Mouse (Mus musculus) Patski (cell line): ENCODE data around the gene Hoxa11. TPM values are rescaled to one million over a fixed set of nuclear protein-coding genes. Genes with fewer than 3 reads are reported as not detected.

ENCODE experiments used
- ATAC-seq: fragments of 100-300 bp; one replicate; pipeline ENCODE4 v1.8.0; 2021
- CTCF ChIA-PET: fragments of 350-600 bp; sonication (Branson Sonifier 250); formaldehyde crosslinking; loops from one replicate; lab custom pipeline; 2022; ENCODE audit warnings: inconsistent platforms; lab: Charles Lee
- POLR2A ChIA-PET: fragments of 350-600 bp; sonication (Branson Sonifier 250); formaldehyde crosslinking; loops from one replicate; lab custom pipeline; 2022; ENCODE audit warnings: antibody characterized with exemption, inconsistent platforms; lab: Charles Lee
- DNase-seq: peaks from one replicate; pipeline ENCODE4 v3.0.0-alpha.2; 2011; ENCODE audit warnings: low read depth, low spot score
- H3K27me3 ChIP-seq: fragments of 371-371 bp; one replicate; pipeline ENCODE4 v1.5.1; 2021
- CTCF ChIP-seq: fragments of 100-300 bp; IDR thresholded peaks from one replicate; pipeline ENCODE4 v1.5.1; 2021
- in situ Hi-C: fragments of 300-500 bp; cut with MboI; formaldehyde crosslinking; loops from 3 replicates; pipeline ENCODE4 v1.11.1; 2018; ENCODE audit warnings: low pct_unique_long_range_greater_than_20kb, mixed read lengths
- polyA plus RNA-seq: library from polyadenylated mRNA; unstranded; gene quantifications from one replicate; pipeline ENCODE4 v1.2.3, GENCODE M21; 2021

Hoxa11 gene
- polyA plus RNA-seq, 1 experiment from 2014 or later: 19.3 TPM

GRCm38 (mm10) chr6:52207684-52207976 is 38.0 kb downstream of the Hoxa11 start:
- in situ Hi-C loops: loop anchor here (5.0 to 25.0 kb wide), 3 partner anchors 200 to 495 kb away; no protein-coding TSS in a partner anchor
- POLR2A ChIA-PET: interaction anchor here (11.3 to 37.4 kb wide), 2 partner anchors 16 to 30 kb away, joined by 153 to 378 read pairs; partner anchors contain the start of genes 5730596B20Rik and Hoxa7
- ATAC-seq: no peak

GRCm38 (mm10) chr6:52206882-52207683 is 38.5 kb downstream of the Hoxa11 start:
- in situ Hi-C loops: loop anchor here (5.0 to 25.0 kb wide), 3 partner anchors 200 to 495 kb away; no protein-coding TSS in a partner anchor
- ChIA-PET CTCF (interaction anchor here (0.9 kb wide), 1 partner anchor 203 kb away, joined by 3 read pairs; no protein-coding TSS in a partner anchor), POLR2A (interaction anchor here (11.3 to 37.4 kb wide), 2 partner anchors 16 to 29 kb away, joined by 153 to 378 read pairs; partner anchors contain the start of genes 5730596B20Rik and Hoxa7)
- TF ChIP-seq CTCF: no peak
- ATAC-seq: no peak
- no peak for DNase-seq
- no peaks in the 10 kb centered on the region for H3K27me3 ChIP-seq

More at GRCm38 (mm10) chr6:52207684-52207976, 38.0 kb downstream of the Hoxa11 start:
- no peak for TF ChIP-seq CTCF
- CTCF ChIA-PET: no interaction called here
- no peaks in the 10 kb centered on the region for H3K27me3 ChIP-seq
- DNase-seq: no peak

GRCm38 (mm10) chr6:52205638-52206621 is 39.7 kb downstream of the Hoxa11 start:
- ATAC-seq (no peak), DNase-seq (no peak)
- ChIA-PET POLR2A (interaction anchor here (0.6 to 37.4 kb wide), 6 partner anchors 17 to 205 kb away, joined by 3 to 378 read pairs (median 4); partner anchors contain the start of gene 5730596B20Rik), CTCF (interaction anchor here (0.6 to 2.5 kb wide), 4 partner anchors 29 to 283 kb away, joined by 3 to 12 read pairs (median 4); partner anchors contain the start of gene 5730596B20Rik)
- no peaks in the 10 kb centered on the region for H3K27me3 ChIP-seq
- in situ Hi-C loops: loop anchor here (5.0 to 25.0 kb wide), 3 partner anchors 199 to 494 kb away; no protein-coding TSS in a partner anchor
- no peak for TF ChIP-seq CTCF

- ChIA-PET POLR2A (interaction anchor here (0.6 to 1.6 kb wide), 6 partner anchors 16 to 204 kb away, joined by 3 to 6 read pairs (median 4); no protein-coding TSS in a partner anchor), CTCF (interaction anchor here (0.8 to 2.5 kb wide), 7 partner anchors 19 to 207 kb away, joined by 3 to 12 read pairs (median 4); partner anchors contain the start of gene 5730596B20Rik)
- in situ Hi-C loops: loop anchor here (5.0 to 25.0 kb wide), 3 partner anchors 198 to 493 kb away; no protein-coding TSS in a partner anchor
- no peaks in the 10 kb centered on the region for H3K27me3 ChIP-seq
- DNase-seq (no peak), ATAC-seq (no peak)
- TF ChIP-seq CTCF: no peak
Observed at GRCm38 (mm10) chr6:52205221-52205620, 40.4 kb downstream of the Hoxa11 start.

GRCm38 (mm10) chr6:52204050-52204752 is 41.4 kb downstream of the Hoxa11 start, which contains the start of gene Hoxa5:
Gene Hoxa5 (minus strand): TSS chr6:52204587.
- no peak for TF ChIP-seq CTCF
- ChIA-PET CTCF (interaction anchor here (0.6 to 2.5 kb wide), 11 partner anchors 11 to 213 kb away, joined by 3 to 12 read pairs (median 4); partner anchors contain the start of gene 5730596B20Rik), POLR2A (interaction anchor here (0.6 to 1.6 kb wide), 5 partner anchors 9 to 203 kb away, joined by 3 to 4 read pairs (median 4); partner anchors contain the start of gene Hoxa4)
- ATAC-seq: peak; percentile 28
- H3K27me3 ChIP-seq: no peaks in the 10 kb centered on the region
- DNase-seq: no peak
- in situ Hi-C loops: loop anchor here (25.0 kb wide), 1 partner anchor 492 kb away; no protein-coding TSS in a partner anchor

- no peak for DNase-seq
- in situ Hi-C loops: loop anchor here (25.0 kb wide), 1 partner anchor 491 kb away; no protein-coding TSS in a partner anchor
- ATAC-seq: no peak
- no peaks in the 10 kb centered on the region for H3K27me3 ChIP-seq
- no peak for TF ChIP-seq CTCF
- ChIA-PET CTCF (interaction anchor here (0.6 to 2.6 kb wide), 12 partner anchors 8 to 212 kb away, joined by 3 to 12 read pairs (median 4); partner anchors contain the start of gene 5730596B20Rik), POLR2A (interaction anchor here (0.6 to 1.2 kb wide), 3 partner anchors 10 to 27 kb away, joined by 3 to 4 read pairs (median 3); partner anchors contain the start of gene Hoxa4)
Observed at GRCm38 (mm10) chr6:52203371-52204049, 42.1 kb downstream of the Hoxa11 start.

- DNase-seq: no peak
- POLR2A ChIA-PET: interaction anchor here (0.9 to 1.0 kb wide), 2 partner anchors 12 to 26 kb away, joined by 3 to 6 read pairs; no protein-coding TSS in a partner anchor
- no peaks in the 10 kb centered on the region for H3K27me3 ChIP-seq
- no peak for ATAC-seq
- CTCF ChIA-PET: interaction anchor here (1.1 to 2.6 kb wide), 4 partner anchors 8 to 326 kb away, joined by 3 to 6 read pairs (median 4); no protein-coding TSS in a partner anchor
- no peak for TF ChIP-seq CTCF
- in situ Hi-C loops: loop anchor here (25.0 kb wide), 1 partner anchor 491 kb away; no protein-coding TSS in a partner anchor
Observed at GRCm38 (mm10) chr6:52203121-52203370, 42.6 kb downstream of the Hoxa11 start.
